Mouse (Mus musculus): Measurements from ENCODE around the gene Klhl5.
"Not testable (repeated sequence)": the region's sequence is repeated elsewhere in the genome, so short reads cannot be mapped to it uniquely, and the experiment has no call there.

Gene Klhl5

GRCm38 (mm10) chr5:65096082-65096481, 11.3 kb upstream of the Klhl5 start:
- in situ Hi-C loops (cut with MboI; ENCODE audit: low sequenced_read_pairs) = no loop called here

GRCm38 (mm10) chr5:65096805-65097204, 10.5 kb upstream of the Klhl5 start:
- in situ Hi-C loops (cut with MboI; ENCODE audit: low sequenced_read_pairs) = no loop called here

- in situ Hi-C loops (cut with MboI; ENCODE audit: low sequenced_read_pairs) = no loop called here
These were observed 9.9 kb upstream of the Klhl5 start for GRCm38 (mm10) chr5:65097457-65097856.

- in situ Hi-C loops (cut with MboI; ENCODE audit: low sequenced_read_pairs) = no loop called here
These were observed 7.3 kb upstream of the Klhl5 start for GRCm38 (mm10) chr5:65100002-65100401.

- in situ Hi-C loops (cut with MboI; ENCODE audit: low sequenced_read_pairs) = no loop called here
These were observed 6.1 kb upstream of the Klhl5 start for GRCm38 (mm10) chr5:65101209-65101608.

GRCm38 (mm10) chr5:65101621-65102020, 5.7 kb upstream of the Klhl5 start:
- in situ Hi-C loops (cut with MboI; ENCODE audit: low sequenced_read_pairs) = no loop called here

- in situ Hi-C loops (cut with MboI; ENCODE audit: low sequenced_read_pairs) = no loop called here
These were observed 5.2 kb upstream of the Klhl5 start for GRCm38 (mm10) chr5:65102026-65102640.

GRCm38 (mm10) chr5:65102641-65103042, 4.7 kb upstream of the Klhl5 start:
- in situ Hi-C loops (cut with MboI; ENCODE audit: low sequenced_read_pairs) = no loop called here

GRCm38 (mm10) chr5:65107773-65108432, 564 bp downstream of the Klhl5 start:
- in situ Hi-C loops (cut with MboI; ENCODE audit: low sequenced_read_pairs) = no loop called here

- in situ Hi-C loops (cut with MboI; ENCODE audit: low sequenced_read_pairs) = not testable (repeated sequence)
These were observed 4.9 kb downstream of the Klhl5 start for GRCm38 (mm10) chr5:65112225-65112624.

GRCm38 (mm10) chr5:65113323-65113722, 6.0 kb downstream of the Klhl5 start:
- in situ Hi-C loops (cut with MboI; ENCODE audit: low sequenced_read_pairs) = no loop called here

- in situ Hi-C loops (cut with MboI; ENCODE audit: low sequenced_read_pairs) = no loop called here
These were observed 9.4 kb downstream of the Klhl5 start for GRCm38 (mm10) chr5:65116789-65117188.

- in situ Hi-C loops (cut with MboI; ENCODE audit: low sequenced_read_pairs) = no loop called here
These were observed 12.2 kb downstream of the Klhl5 start for GRCm38 (mm10) chr5:65119495-65119894.

- in situ Hi-C loops (cut with MboI; ENCODE audit: low sequenced_read_pairs) = no loop called here
These were observed 12.6 kb downstream of the Klhl5 start for GRCm38 (mm10) chr5:65119918-65120317.

GRCm38 (mm10) chr5:65122616-65123015, 15.3 kb downstream of the Klhl5 start:
- in situ Hi-C loops (cut with MboI; ENCODE audit: low sequenced_read_pairs) = no loop called here

- in situ Hi-C loops (cut with MboI; ENCODE audit: low sequenced_read_pairs) = no loop called here
These were observed 18.8 kb downstream of the Klhl5 start for GRCm38 (mm10) chr5:65126137-65126536.

- in situ Hi-C loops (cut with MboI; ENCODE audit: low sequenced_read_pairs) = no loop called here
These were observed 21.1 kb downstream of the Klhl5 start for GRCm38 (mm10) chr5:65128481-65128880.

- in situ Hi-C loops (cut with MboI; ENCODE audit: low sequenced_read_pairs) = no loop called here
These were observed 23.3 kb downstream of the Klhl5 start for GRCm38 (mm10) chr5:65130528-65131210.

- in situ Hi-C loops (cut with MboI; ENCODE audit: low sequenced_read_pairs) = no loop called here
These were observed 24.0 kb downstream of the Klhl5 start for GRCm38 (mm10) chr5:65131211-65131879.

- in situ Hi-C loops (cut with MboI; ENCODE audit: low sequenced_read_pairs) = no loop called here
These were observed 28.8 kb downstream of the Klhl5 start for GRCm38 (mm10) chr5:65136159-65136558.

GRCm38 (mm10) chr5:65137073-65137472, 29.7 kb downstream of the Klhl5 start:
- in situ Hi-C loops (cut with MboI; ENCODE audit: low sequenced_read_pairs) = no loop called here

- in situ Hi-C loops (cut with MboI; ENCODE audit: low sequenced_read_pairs) = no loop called here
These were observed 33.9 kb downstream of the Klhl5 start for GRCm38 (mm10) chr5:65141242-65141641.
